Mouse (Mus musculus): Measurements from ENCODE around the gene Igsf8.

GRCm38 (mm10) chr1:172218164-172218910, 43.1 kb upstream of the Igsf8 start:
- TF ChIP-seq CTCF (IDR thresholded peaks at IDR 0.05; ENCODE audit: borderline replicate concordance, insufficient read depth, low read length): no peak
- TF ChIP-seq POLR2A (IDR thresholded peaks at IDR 0.05; ENCODE audit: low read depth, low read length): no peak

All from embryonic fibroblast, embryonic 13.5 days (primary cell).